Mouse (Mus musculus): ENCODE measurements around the gene 2310057M21Rik. TPM values are rescaled to one million over a fixed set of nuclear protein-coding genes. Genes with fewer than 3 reads are reported as not detected.

The 2310057M21Rik gene
- total and polyA plus RNA-seq, 2 experiments, result 1.7 to 3.7 TPM

- Histone ChIP-seq H3K27me3 (ENCODE audit: control insufficient read depth, insufficient read depth, low read length) (no peaks in the 10 kb centered on the region), H3K27ac (replicated peaks; ENCODE audit: insufficient read depth, low read depth, low read length) (no peak overlapping the region), H3K79me2 (ENCODE audit: control insufficient read depth, insufficient read depth, low read length) (no peaks in the 10 kb centered on the region), H3K9ac (ENCODE audit: low read depth, low read length) (no peak overlapping the region), H3K4me3 (ENCODE audit: insufficient read depth, low read depth, low read length) (no peak overlapping the region), H3K4me1 (ENCODE audit: control insufficient read depth, insufficient read depth, low read length) (peaks cover 7% of the 10 kb centered on the region), H3K36me3 (ENCODE audit: control insufficient read depth, insufficient read depth, low read length) (no peaks in the 10 kb centered on the region)
- no peak for DNase-seq (ENCODE audit: extremely low read depth, low read depth, low spot score)
- 96% methylated on average over 8 of the region's 8 CpGs for WGBS
- TF ChIP-seq POLR2A (IDR thresholded peaks at IDR 0.05; ENCODE audit: extremely low read depth, insufficient read depth, low read length) (no peak), CTCF (IDR thresholded peaks at IDR 0.05; ENCODE audit: low read depth, low read length) (no peak)
Observed at GRCm38 (mm10) chr7:131364131-131364530, 1.6 kb upstream of the 2310057M21Rik start.

GRCm38 (mm10) chr7:131362269-131362614 lies 317 bp downstream of the 2310057M21Rik start:
- peaks cover 7% of the 10 kb centered on the region; the same call in 1 of the 2 replicates for H3K36me3 ChIP-seq (ENCODE audit: control insufficient read depth, insufficient read depth, low read length)
- no peaks in the 10 kb centered on the region for H3K27me3 ChIP-seq (ENCODE audit: control insufficient read depth, insufficient read depth, low read length)
- H3K9ac ChIP-seq (ENCODE audit: low read depth, low read length), result peak overlapping the region; percentile 95
- H3K27ac ChIP-seq (replicated peaks; ENCODE audit: insufficient read depth, low read depth, low read length), result peak overlapping the region; percentile 43
- H3K79me2 ChIP-seq (ENCODE audit: control insufficient read depth, insufficient read depth, low read length), result no peaks in the 10 kb centered on the region
- no peak for DNase-seq (ENCODE audit: extremely low read depth, low read depth, low spot score)
- H3K4me1 ChIP-seq (ENCODE audit: control insufficient read depth, insufficient read depth, low read length), result peaks cover 7% of the 10 kb centered on the region
- whole genome bisulfite sequencing, result under 1% methylated on average over 35 of the region's 35 CpGs
- TF ChIP-seq CTCF (IDR thresholded peaks at IDR 0.05; ENCODE audit: low read depth, low read length), result no peak
- 0 out of 2 replicates have a peak, but pooled peaks have one; percentile 26 for TF ChIP-seq POLR2A (IDR thresholded peaks at IDR 0.05; ENCODE audit: extremely low read depth, insufficient read depth, low read length)
- peak overlapping the region; percentile 87 for H3K4me3 ChIP-seq (ENCODE audit: insufficient read depth, low read depth, low read length)

GRCm38 (mm10) chr7:131356105-131356504 lies 6.5 kb downstream of the 2310057M21Rik start:
- 97% methylated on average over 13 of the region's 13 CpGs for WGBS
- Histone ChIP-seq H3K4me3 (ENCODE audit: insufficient read depth, low read depth, low read length) (no peak overlapping the region), H3K9ac (ENCODE audit: low read depth, low read length) (no peak overlapping the region), H3K27ac (replicated peaks; ENCODE audit: insufficient read depth, low read depth, low read length) (no peak overlapping the region), H3K36me3 (ENCODE audit: control insufficient read depth, insufficient read depth, low read length) (peaks cover 22% of the 10 kb centered on the region), H3K27me3 (ENCODE audit: control insufficient read depth, insufficient read depth, low read length) (no peaks in the 10 kb centered on the region), H3K79me2 (ENCODE audit: control insufficient read depth, insufficient read depth, low read length) (no peaks in the 10 kb centered on the region), H3K4me1 (ENCODE audit: control insufficient read depth, insufficient read depth, low read length) (no peaks in the 10 kb centered on the region; the same call in 1 of the 2 replicates)
- TF ChIP-seq POLR2A (IDR thresholded peaks at IDR 0.05; ENCODE audit: extremely low read depth, insufficient read depth, low read length), result no peak
- no peak for TF ChIP-seq CTCF (IDR thresholded peaks at IDR 0.05; ENCODE audit: low read depth, low read length)
- no peak for DNase-seq (ENCODE audit: extremely low read depth, low read depth, low spot score)

DNA sequence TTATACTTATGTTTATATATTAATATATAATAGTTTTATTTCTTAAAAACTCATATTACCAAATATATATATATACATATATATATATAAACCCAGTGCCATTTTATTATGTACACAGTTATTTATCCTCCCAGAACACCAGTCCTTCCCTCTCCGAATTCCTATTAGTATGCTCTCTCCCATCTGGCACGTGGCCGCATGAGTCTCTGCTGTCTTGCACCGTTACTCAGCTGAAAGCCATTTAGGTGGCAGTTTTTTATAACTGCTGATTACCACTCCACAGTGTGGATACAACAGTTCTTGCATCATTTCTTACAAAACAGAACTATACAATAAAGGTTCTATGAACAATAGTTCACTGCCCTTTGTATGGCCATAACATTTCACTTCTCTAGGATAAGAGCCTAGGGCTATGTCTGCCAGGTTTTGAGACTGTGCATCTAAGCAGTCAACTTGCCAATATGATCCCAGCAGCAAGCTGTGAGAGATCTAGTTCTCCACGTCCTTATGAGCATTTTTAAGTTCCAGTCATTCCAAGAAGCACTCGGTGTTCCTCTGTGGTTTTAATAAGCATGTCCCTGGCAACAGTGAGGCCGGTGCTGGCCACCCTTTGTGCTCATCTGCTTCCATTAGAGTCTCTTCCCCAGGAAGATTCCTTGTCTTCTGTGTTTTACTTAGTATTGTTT lies 16.6 kb downstream of the 2310057M21Rik start:
- no peak for DNase-seq (ENCODE audit: extremely low read depth, low read depth, low spot score)
- Histone ChIP-seq H3K27ac (replicated peaks; ENCODE audit: insufficient read depth, low read depth, low read length) (no peak overlapping the region), H3K4me1 (ENCODE audit: control insufficient read depth, insufficient read depth, low read length) (no peaks in the 10 kb centered on the region), H3K4me3 (ENCODE audit: insufficient read depth, low read depth, low read length) (no peak overlapping the region), H3K9ac (ENCODE audit: low read depth, low read length) (no peak overlapping the region), H3K36me3 (ENCODE audit: control insufficient read depth, insufficient read depth, low read length) (peaks cover 34% of the 10 kb centered on the region), H3K79me2 (ENCODE audit: control insufficient read depth, insufficient read depth, low read length) (no peaks in the 10 kb centered on the region), H3K27me3 (ENCODE audit: control insufficient read depth, insufficient read depth, low read length) (no peaks in the 10 kb centered on the region)
- WGBS, result 91% methylated on average over 7 of the region's 7 CpGs
- no peak for TF ChIP-seq POLR2A (IDR thresholded peaks at IDR 0.05; ENCODE audit: extremely low read depth, insufficient read depth, low read length)
- TF ChIP-seq CTCF (IDR thresholded peaks at IDR 0.05; ENCODE audit: low read depth, low read length), result no peak

GRCm38 (mm10) chr7:131337502-131338068 lies 25.0 kb downstream of the 2310057M21Rik start:
- Histone ChIP-seq H3K9ac (ENCODE audit: low read depth, low read length) (no peak overlapping the region), H3K4me3 (ENCODE audit: insufficient read depth, low read depth, low read length) (no peak overlapping the region), H3K27me3 (ENCODE audit: control insufficient read depth, insufficient read depth, low read length) (no peaks in the 10 kb centered on the region), H3K36me3 (ENCODE audit: control insufficient read depth, insufficient read depth, low read length) (peaks cover 10% of the 10 kb centered on the region), H3K4me1 (ENCODE audit: control insufficient read depth, insufficient read depth, low read length) (no peaks in the 10 kb centered on the region), H3K79me2 (ENCODE audit: control insufficient read depth, insufficient read depth, low read length) (no peaks in the 10 kb centered on the region), H3K27ac (replicated peaks; ENCODE audit: insufficient read depth, low read depth, low read length) (no peak overlapping the region)
- DNase-seq (ENCODE audit: extremely low read depth, low read depth, low spot score), result no peak
- no peak for TF ChIP-seq POLR2A (IDR thresholded peaks at IDR 0.05; ENCODE audit: extremely low read depth, insufficient read depth, low read length)
- TF ChIP-seq CTCF (IDR thresholded peaks at IDR 0.05; ENCODE audit: low read depth, low read length), result no peak
- 75% methylated on average over 8 of the region's 8 CpGs for whole genome bisulfite sequencing

GRCm38 (mm10) chr7:131333564-131333963 lies 29.0 kb downstream of the 2310057M21Rik start, which contains the start of gene Fam24a:
Gene Fam24a (plus strand): TSS chr7:131333864.
- no peak for TF ChIP-seq POLR2A (IDR thresholded peaks at IDR 0.05; ENCODE audit: extremely low read depth, insufficient read depth, low read length)
- no peak for TF ChIP-seq CTCF (IDR thresholded peaks at IDR 0.05; ENCODE audit: low read depth, low read length)
- Histone ChIP-seq H3K4me1 (ENCODE audit: control insufficient read depth, insufficient read depth, low read length) (no peaks in the 10 kb centered on the region), H3K27me3 (ENCODE audit: control insufficient read depth, insufficient read depth, low read length) (no peaks in the 10 kb centered on the region), H3K36me3 (ENCODE audit: control insufficient read depth, insufficient read depth, low read length) (0 out of 2 replicates have a peak, but pooled peaks cover 1% of the 10 kb centered on the region), H3K9ac (ENCODE audit: low read depth, low read length) (no peak within 1 kb of the TSS), H3K27ac (replicated peaks; ENCODE audit: insufficient read depth, low read depth, low read length) (no peak within 1 kb of the TSS), H3K79me2 (ENCODE audit: control insufficient read depth, insufficient read depth, low read length) (no peaks in the 10 kb centered on the region), H3K4me3 (ENCODE audit: insufficient read depth, low read depth, low read length) (no peak within 1 kb of the TSS)
- no peak for DNase-seq (ENCODE audit: extremely low read depth, low read depth, low spot score)
- WGBS, result 50% methylated on average over 1 of the region's 1 CpGs

Measured in liver, adult 2 months (tissue).